9 mouse cellular contexts compared by ENCODE assay signal in the genomic region with DNA sequence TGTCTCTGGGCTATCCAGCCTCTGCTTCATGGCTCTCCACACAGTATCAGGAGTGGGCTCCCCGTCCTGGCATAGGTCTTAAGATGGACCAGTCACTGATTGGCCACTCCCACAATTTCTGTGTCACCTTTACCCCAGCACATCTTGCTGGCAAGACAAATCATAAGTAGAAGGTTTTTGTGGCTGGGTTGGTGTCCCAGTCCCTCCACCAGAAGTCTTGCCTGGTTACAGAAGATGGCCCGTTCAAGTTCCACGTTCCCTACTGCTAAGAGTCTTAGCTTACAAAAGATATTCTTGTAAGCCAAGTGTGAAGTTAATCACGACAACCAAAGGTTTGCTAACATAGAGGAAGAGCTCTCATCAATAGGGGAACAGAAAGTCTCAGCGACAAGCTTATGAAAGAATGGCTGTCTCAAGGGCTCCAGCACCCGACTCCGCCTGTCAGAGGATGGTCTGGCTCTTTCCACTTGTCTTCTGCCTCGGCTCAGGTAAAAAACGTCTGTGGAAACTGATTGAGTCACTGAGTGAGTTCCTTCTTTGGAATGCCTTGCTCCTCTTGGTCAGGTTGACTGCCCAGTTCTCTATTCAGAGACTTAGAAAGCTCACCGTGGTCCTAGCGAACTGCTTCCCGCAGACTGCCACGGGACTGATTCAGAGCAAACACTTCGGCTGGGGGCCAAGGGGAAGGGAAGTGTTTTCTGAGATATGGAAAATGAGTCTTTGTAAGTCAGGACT. TPM values are rescaled to one million over a fixed set of nuclear protein-coding genes. Genes with fewer than 3 reads are reported as not detected.
A peak's percentile ranks its signal among the peaks of the same experiment; 100 is the strongest.
DNase-seq lines count a peak whose midpoint lies in the region; ATAC-seq and TF ChIP-seq lines count a peak whose summit lies in the region.
"Had no signal": no experiment of that assay in that cellular context is flagged by ENCODE, and none has a peak within 500 bp of the region (broad histone marks: within the 10 kb centered on the region; RNA-seq: fewer than 3 reads in every experiment).

TSS of gene Slamf6 (plus strand) at position 211 of the 735 bp plus-strand sequence.

- H3K9me3 ChIP-seq in MEL (replicated peaks; ENCODE audit: insufficient read depth, low read length): no peaks in the 10 kb centered on the region
- no peaks in the 10 kb centered on the region for H3K9me3 ChIP-seq in lung, embryonic 14.5 days (ENCODE audit: low read depth, low read length)
- H3K9me3 ChIP-seq: stomach, embryonic 15.5 days had no signal

- peak; percentile 68 for DNase-seq in MEL (ENCODE audit: low read depth, low spot score)
- peak; percentile 29 to 32 for DNase-seq in heart, adult 18-20 months
- DNase-seq in lung, embryonic 14.5 days: peak; percentile 6
- DNase-seq in spleen, postnatal 10 days (ENCODE audit: low spot score in 2 of 2): peak; percentile 33 to 45
- DNase-seq in ovary, adult 18-20 months (ENCODE audit: low spot score): no peak
- DNase-seq in cerebellum, adult 18-20 months: no peak
- DNase-seq in cerebellum, adult 11 months: no peak

- ATAC-seq in lung, embryonic 14.5 days (ENCODE audit: insufficient read depth): no peak

- no peaks in the 10 kb centered on the region for H3K79me2 ChIP-seq in MEL (ENCODE audit: control insufficient read depth, insufficient read depth, low read length, poor library complexity)

- TF ChIP-seq RAD21 in MEL (IDR thresholded peaks at IDR 0.05; ENCODE audit: low read depth, low read length): no peak

- peaks cover 0 to 18% of the 10 kb centered on the region in 2 experiments; a peak in 2 of 4 replicates for H3K36me3 ChIP-seq in MEL (ENCODE audit: control insufficient read depth in 1 of 2, insufficient read depth in 2 of 2, low read length in 2 of 2)
- H3K36me3 ChIP-seq in lung, embryonic 14.5 days (ENCODE audit: insufficient read depth): no peaks in the 10 kb centered on the region
- H3K36me3 ChIP-seq: stomach, embryonic 15.5 days had no signal

- TF ChIP-seq POLR2A in MEL (IDR thresholded peaks at IDR 0.05; ENCODE audit: control insufficient read depth in 1 of 2, insufficient read depth in 1 of 2, low read depth in 1 of 2, low read length in 2 of 2, poor library complexity in 1 of 2): no peak

- peak in 1 of 2 experiments; percentile 10; a peak in 1 of 4 replicates for TF ChIP-seq EP300 in MEL (IDR thresholded peaks at IDR 0.05; ENCODE audit: low read depth in 1 of 2, low read length in 2 of 2)

- no peak within 1 kb of the TSS for H3K4me2 ChIP-seq in lung, embryonic 14.5 days
- H3K4me2 ChIP-seq: stomach, embryonic 15.5 days had no signal

- no peaks in the 10 kb centered on the region for H3K27me3 ChIP-seq in MEL (ENCODE audit: control insufficient read depth in 1 of 2, insufficient read depth in 2 of 2, low read length in 2 of 2)
- H3K27me3 ChIP-seq in lung, embryonic 14.5 days (ENCODE audit: insufficient read depth, low read length): no peaks in the 10 kb centered on the region
- H3K27me3 ChIP-seq: stomach, embryonic 15.5 days had no signal

- H3K4me3 ChIP-seq in MEL (ENCODE audit: control insufficient read depth in 1 of 2, insufficient read depth in 1 of 2, low read depth in 2 of 2, low read length in 2 of 2): peak within 1 kb of the TSS; percentile 32 to 34
- no peak within 1 kb of the TSS for H3K4me3 ChIP-seq in lung, embryonic 14.5 days (ENCODE audit: low read depth, low read length)
- H3K4me3 ChIP-seq: megakaryocyte, embryonic 14.5 days; stomach, embryonic 15.5 days had no signal

- peaks cover 13 to 20% of the 10 kb centered on the region in 2 experiments for H3K4me1 ChIP-seq in MEL (ENCODE audit: control insufficient read depth in 1 of 2, insufficient read depth in 2 of 2, low read length in 2 of 2)
- H3K4me1 ChIP-seq in lung, embryonic 14.5 days (ENCODE audit: insufficient read depth): no peaks in the 10 kb centered on the region
- H3K4me1 ChIP-seq: stomach, embryonic 15.5 days had no signal

- TF ChIP-seq CTCF in MEL (IDR thresholded peaks at IDR 0.05 in 2 of 3, conservative IDR thresholded peaks at IDR 0.05 in 1 of 3; ENCODE audit: control insufficient read depth in 1 of 3, insufficient read depth in 1 of 3, low read depth in 2 of 3, low read length in 3 of 3, poor library complexity in 1 of 3, severe bottlenecking in 1 of 3): no peak
- TF ChIP-seq CTCF in lung, embryonic 14.5 days (IDR thresholded peaks at IDR 0.05; ENCODE audit: low read depth): no peak

- WGBS in lung, embryonic 14.5 days: 57% methylated on average over 14 of the region's 14 CpGs

- peak within 1 kb of the TSS; percentile 11; the same call in 1 of the 2 replicates for H3K27ac ChIP-seq in MEL (ENCODE audit: control insufficient read depth, low read depth, low read length)
- H3K27ac ChIP-seq in lung, embryonic 14.5 days (ENCODE audit: low read depth): no peak within 1 kb of the TSS
- H3K27ac ChIP-seq: stomach, embryonic 15.5 days had no signal

- H3K9ac ChIP-seq in MEL (ENCODE audit: control insufficient read depth, low read depth, low read length, poor library complexity, severe bottlenecking): peak within 1 kb of the TSS; percentile 21
- no peak within 1 kb of the TSS for H3K9ac ChIP-seq in lung, embryonic 14.5 days
- H3K9ac ChIP-seq: stomach, embryonic 15.5 days had no signal

TF ChIP-seq in MEL, 35 proteins besides CTCF, POLR2A, EP300 and RAD21:
- TF ChIP-seq MYC (IDR thresholded peaks at IDR 0.05; ENCODE audit: low read depth, low read length) (no peak), MAFK (IDR thresholded peaks at IDR 0.05; ENCODE audit: borderline replicate concordance, low read depth, low read length) (no peak), NRF1 (IDR thresholded peaks at IDR 0.05; ENCODE audit: insufficient read depth, low read depth, low read length, poor library complexity, severe bottlenecking) (no peak), ELF1 (IDR thresholded peaks at IDR 0.05; ENCODE audit: low read depth, low read length) (no peak), MXI1 (IDR thresholded peaks at IDR 0.05; ENCODE audit: low read depth, low read length) (no peak), NELFE (IDR thresholded peaks at IDR 0.05; ENCODE audit: low read depth, low read length) (no peak), POLR2AphosphoS5 (IDR thresholded peaks at IDR 0.05; ENCODE audit: borderline replicate concordance, low read depth, low read length) (no peak), MEF2A (IDR thresholded peaks at IDR 0.05; ENCODE audit: extremely low read depth, insufficient replicate concordance, low read depth, low read length, poor library complexity, severe bottlenecking) (no peak), GABPA (IDR thresholded peaks at IDR 0.05; ENCODE audit: low read depth, low read length) (no peak), SMC3 (IDR thresholded peaks at IDR 0.05; ENCODE audit: low read depth, low read length) (no peak), USF1 (IDR thresholded peaks at IDR 0.05; ENCODE audit: low read depth, low read length) (no peak), RCOR1 (IDR thresholded peaks at IDR 0.05; ENCODE audit: low read depth, low read length) (no peak), E2F4 (IDR thresholded peaks at IDR 0.05; ENCODE audit: borderline replicate concordance, low read depth, low read length) (no peak), MAX (IDR thresholded peaks at IDR 0.05; ENCODE audit: low read length) (no peak)

RNA-seq across cellular contexts. Expression of gene Slamf6, which starts in this region (rescaled TPM):
- total RNA-seq in MEL (2012; rRNA removed): not detected in 2 replicates
- under 1 TPM in 1 of 2 experiments, not detected in 1; 0.01 TPM for polyA plus RNA-seq in MEL (2012; ENCODE audit: insufficient read depth in 1 of 2, insufficient read length in 2 of 2, low read depth in 1 of 2, low replicate concordance in 2 of 2, missing spikeins in 1 of 2)
- 1 to 10 TPM in 1 of 2 experiments, under 1 TPM in 1; 0.10 to 1.3 TPM for total RNA-seq in heart, adult 18-20 months (2021)
- 0.18 TPM in 1 of 2 replicates, not detected in the other for polyA plus RNA-seq in lung, embryonic 14.5 days (2014; fragmentation: Nextera tagmentation; extraction: Ambion mirVana)

Comparison
In these comparisons a context has a peak if more than half of its experiments do, and no peak if none do; other contexts are left out.
1. Peak in DNase-seq, H3K4me3 ChIP-seq, H3K27ac ChIP-seq and H3K9ac ChIP-seq in MEL; RNA of the gene not detected or under 1 TPM.
2. Peak in DNase-seq in lung, embryonic 14.5 days; RNA of the gene not detected or under 1 TPM.
3. DNase-seq: peak in heart, adult 18-20 months (2 of 2) and spleen, postnatal 10 days (2 of 2); none in ovary, adult 18-20 months (single experiment), cerebellum, adult 18-20 months (0 of 2) and cerebellum, adult 11 months (single experiment).